Mouse (Mus musculus) midbrain, embryonic 11.5 days (tissue): ENCODE results near the gene Frmd4a. TPM values are rescaled to one million over a fixed set of nuclear protein-coding genes. Genes with fewer than 3 reads are reported as not detected.
A peak's percentile ranks its signal among the peaks of the same experiment; 100 is the strongest.

Source experiments
- ATAC-seq: fragments of 200-750 bp; cut with Nextera tagmentation; 2 replicates; pipeline ENCODE4 v1.8.0; 2017; ENCODE audit warnings: moderate TSS enrichment, moderate library complexity; ENCODE audit not compliant: low FRiP score
- DNase-seq: peaks from one replicate; pipeline ENCODE4 v3.0.0; 2015; ENCODE audit warnings: low spot score; ENCODE audit errors: missing footprints
- H3K27ac ChIP-seq: fragments of 300-500 bp; sonication (generic); 2 replicates; pipeline ENCODE4 v1.5.1; 2014; ENCODE audit warnings: low read depth, low read length
- H3K27me3 ChIP-seq: fragments of 300-500 bp; sonication (generic); 2 replicates; pipeline ENCODE4 v1.6.1; 2014; ENCODE audit warnings: mild to moderate bottlenecking, low read length, moderate library complexity, mixed read lengths; ENCODE audit not compliant: control insufficient read depth, insufficient read depth
- H3K36me3 ChIP-seq: fragments of 300-500 bp; sonication (generic); 2 replicates; pipeline ENCODE4 v1.6.1; 2014; ENCODE audit warnings: mild to moderate bottlenecking, low read length, moderate library complexity, mixed read lengths; ENCODE audit not compliant: control insufficient read depth, insufficient read depth
- H3K4me1 ChIP-seq: fragments of 300-500 bp; sonication (generic); 2 replicates; pipeline ENCODE4 v1.6.1; 2014; ENCODE audit warnings: low read length; ENCODE audit not compliant: control insufficient read depth, insufficient read depth
- H3K4me2 ChIP-seq: fragments of 300-500 bp; sonication (generic); 2 replicates; pipeline ENCODE4 v1.6.1; 2014; ENCODE audit warnings: mild to moderate bottlenecking, moderate library complexity
- H3K4me3 ChIP-seq: fragments of 300-500 bp; sonication (generic); 2 replicates; pipeline ENCODE4 v1.5.1; 2014; ENCODE audit warnings: low read depth, low read length
- H3K9ac ChIP-seq: fragments of 300-500 bp; sonication (generic); 2 replicates; pipeline ENCODE4 v1.6.1; 2014; ENCODE audit warnings: low read length
- H3K9me3 ChIP-seq: fragments of 300-500 bp; sonication (generic); 2 replicates; pipeline ENCODE4 v1.6.1; 2016; ENCODE audit warnings: low read length; ENCODE audit not compliant: control insufficient read depth
- WGBS: fragments of 180-500 bp; shearing (Covaris S2); extraction: QIAGEN DNeasy Blood & Tissue Kit; methylation state at CpG from one replicate; pipeline ENCODE4 v1.1.7; 2014; 5-methylcytosine and 5-hydroxymethylcytosine counted together
- polyA plus RNA-seq: library from polyadenylated mRNA; unstranded; fragments of >200 nt; fragmentation: Nextera tagmentation; extraction: Ambion mirVana; gene quantifications from 2 replicates; pipeline ENCODE4 v1.2.1, GENCODE M21; 2014

Gene Frmd4a
- polyA plus RNA-seq, 1 experiment from 2014 or later, result 35.2 TPM

GRCm38 (mm10) chr2:4531533-4532197 is 514.1 kb downstream of the Frmd4a start:
- WGBS, result 94% methylated on average over 11 of the region's 11 CpGs
- Histone ChIP-seq H3K9me3 (no peaks in the 10 kb centered on the region), H3K27ac (no peak overlapping the region), H3K36me3 (peaks cover 3% of the 10 kb centered on the region; the same call in 1 of the 2 replicates), H3K4me1 (0 out of 2 replicates have a peak, but pooled peaks cover 2% of the 10 kb centered on the region), H3K4me2 (no peak overlapping the region), H3K4me3 (no peak overlapping the region), H3K27me3 (no peaks in the 10 kb centered on the region), H3K9ac (no peak overlapping the region)
- no peak for DNase-seq
- ATAC-seq, result no peak

- Histone ChIP-seq H3K9ac (no peak overlapping the region), H3K36me3 (peaks cover 3% of the 10 kb centered on the region; the same call in 1 of the 2 replicates), H3K4me1 (0 out of 2 replicates have a peak, but pooled peaks cover 2% of the 10 kb centered on the region), H3K4me3 (no peak overlapping the region), H3K27me3 (no peaks in the 10 kb centered on the region), H3K9me3 (no peaks in the 10 kb centered on the region), H3K4me2 (no peak overlapping the region), H3K27ac (no peak overlapping the region)
- ATAC-seq (no peak), DNase-seq (no peak)
- WGBS, result 93% methylated on average over 5 of the region's 5 CpGs
Observed at GRCm38 (mm10) chr2:4532198-4532568, 514.7 kb downstream of the Frmd4a start.

GRCm38 (mm10) chr2:4532945-4533344 is 515.4 kb downstream of the Frmd4a start:
- peaks cover 3% of the 10 kb centered on the region; the same call in 1 of the 2 replicates for H3K36me3 ChIP-seq
- H3K4me3 ChIP-seq, result no peak overlapping the region
- 0 out of 2 replicates have a peak, but pooled peaks cover 2% of the 10 kb centered on the region for H3K4me1 ChIP-seq
- ATAC-seq (no peak), DNase-seq (no peak)
- 96% methylated on average over 6 of the region's 6 CpGs for WGBS
- no peak overlapping the region for H3K27ac ChIP-seq
- H3K9ac ChIP-seq, result no peak overlapping the region
- no peak overlapping the region for H3K4me2 ChIP-seq
- H3K27me3 ChIP-seq, result no peaks in the 10 kb centered on the region
- no peaks in the 10 kb centered on the region for H3K9me3 ChIP-seq

- no peaks in the 10 kb centered on the region for H3K27me3 ChIP-seq
- H3K27ac ChIP-seq, result no peak overlapping the region
- DNase-seq, result no peak
- no peak overlapping the region for H3K4me3 ChIP-seq
- no peak for ATAC-seq
- H3K9ac ChIP-seq, result no peak overlapping the region
- no peaks in the 10 kb centered on the region for H3K9me3 ChIP-seq
- peaks cover 3% of the 10 kb centered on the region; the same call in 1 of the 2 replicates for H3K36me3 ChIP-seq
- 94% methylated on average over 9 of the region's 9 CpGs for WGBS
- H3K4me2 ChIP-seq, result no peak overlapping the region
- H3K4me1 ChIP-seq, result peaks cover 6% of the 10 kb centered on the region
Observed at GRCm38 (mm10) chr2:4535187-4535864, 517.8 kb downstream of the Frmd4a start.

- no peak for DNase-seq
- Histone ChIP-seq H3K4me3 (no peak overlapping the region), H3K4me2 (no peak overlapping the region), H3K36me3 (no peaks in the 10 kb centered on the region; the same call in none of the 2 replicates), H3K27ac (peak overlapping the region; percentile 84; the same call in 1 of the 2 replicates), H3K4me1 (peaks cover 50% of the 10 kb centered on the region), H3K9me3 (no peaks in the 10 kb centered on the region), H3K27me3 (no peaks in the 10 kb centered on the region), H3K9ac (no peak overlapping the region)
- no peak for ATAC-seq
- 29% methylated on average over 4 of the region's 4 CpGs for WGBS
Observed at GRCm38 (mm10) chr2:4541330-4541729, 523.8 kb downstream of the Frmd4a start.

GRCm38 (mm10) chr2:4541844-4542628 is 524.5 kb downstream of the Frmd4a start:
- Histone ChIP-seq H3K36me3 (no peaks in the 10 kb centered on the region; the same call in none of the 2 replicates), H3K4me1 (peaks cover 50% of the 10 kb centered on the region), H3K27ac (peak overlapping the region; percentile 84), H3K9me3 (no peaks in the 10 kb centered on the region), H3K9ac (peak overlapping the region; percentile 7; the same call in 1 of the 2 replicates), H3K4me2 (no peak overlapping the region), H3K4me3 (no peak overlapping the region), H3K27me3 (no peaks in the 10 kb centered on the region)
- DNase-seq, result peak; percentile 95
- ATAC-seq, result peak; percentile 64
- 12% methylated on average over 11 of the region's 11 CpGs for WGBS

GRCm38 (mm10) chr2:4542629-4543416 is 525.3 kb downstream of the Frmd4a start:
- H3K27ac ChIP-seq, result peak overlapping the region; percentile 84
- peaks cover 50% of the 10 kb centered on the region for H3K4me1 ChIP-seq
- ATAC-seq, result peak; percentile 54

GRCm38 (mm10) chr2:4543417-4543775 is 525.9 kb downstream of the Frmd4a start:
- Histone ChIP-seq H3K36me3 (no peaks in the 10 kb centered on the region; the same call in 1 of the 2 replicates), H3K4me1 (peaks cover 50% of the 10 kb centered on the region), H3K4me3 (no peak overlapping the region), H3K9ac (no peak overlapping the region), H3K27me3 (no peaks in the 10 kb centered on the region), H3K9me3 (no peaks in the 10 kb centered on the region), H3K27ac (peak overlapping the region; percentile 84), H3K4me2 (no peak overlapping the region)
- ATAC-seq (peak; percentile 58), DNase-seq (no peak)
- WGBS, result 6% methylated on average over 1 of the region's 1 CpGs

More at GRCm38 (mm10) chr2:4542629-4543416, 525.3 kb downstream of the Frmd4a start:
- H3K9me3 ChIP-seq, result no peaks in the 10 kb centered on the region
- WGBS, result 39% methylated on average over 11 of the region's 11 CpGs
- H3K4me2 ChIP-seq, result no peak overlapping the region
- H3K9ac ChIP-seq, result no peak overlapping the region
- no peaks in the 10 kb centered on the region for H3K27me3 ChIP-seq
- no peaks in the 10 kb centered on the region; the same call in 1 of the 2 replicates for H3K36me3 ChIP-seq
- no peak overlapping the region for H3K4me3 ChIP-seq
- peak; percentile 89 for DNase-seq
